Mouse (Mus musculus): Measurements from ENCODE around the gene Ccsap.

DNA sequence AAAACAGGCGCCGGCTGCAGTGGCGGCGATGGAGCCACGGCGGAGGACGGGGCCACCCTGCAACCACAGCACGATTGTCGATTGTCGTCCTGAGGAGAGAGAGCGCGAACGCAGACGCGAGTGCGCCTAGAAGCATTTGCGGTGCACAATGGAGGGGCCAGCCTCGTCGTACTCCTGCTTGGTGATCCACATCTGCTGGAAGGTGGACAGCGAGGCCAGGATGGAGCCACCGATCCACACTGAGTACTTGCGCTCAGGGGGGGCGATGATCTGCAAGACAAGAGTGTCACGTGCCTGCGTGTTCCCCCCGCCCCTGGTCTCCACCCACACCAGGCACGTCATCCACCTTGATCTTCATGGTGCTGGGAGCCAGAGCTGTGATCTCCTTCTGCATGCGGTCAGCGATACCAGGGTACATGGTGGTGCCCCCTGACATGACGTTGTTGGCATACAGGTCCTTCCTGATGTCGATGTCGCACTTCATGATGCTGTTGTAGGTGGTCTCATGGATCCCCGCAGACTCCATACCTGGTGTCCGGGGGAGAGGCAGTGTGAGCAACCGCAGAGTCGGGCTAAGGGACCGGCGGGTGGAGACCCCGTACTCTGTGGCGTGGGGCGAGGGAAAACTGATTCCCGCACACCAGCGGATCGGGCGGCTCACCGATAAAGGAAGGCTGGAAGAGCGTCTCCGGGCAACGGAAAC is 32.0 kb upstream of the Ccsap start:
- no peak for TF ChIP-seq CTCF (IDR thresholded peaks at IDR 0.05; ENCODE audit: control insufficient read depth, insufficient read depth, insufficient read length)
- no peak for TF ChIP-seq FOSL1 (IDR thresholded peaks at IDR 0.05; ENCODE audit: insufficient read depth, low read length, poor library complexity, severe bottlenecking)
